Mouse (Mus musculus) hindbrain, embryonic 12.5 days (tissue): Measurements from ENCODE around the gene Arhgef33. TPM values are rescaled to one million over a fixed set of nuclear protein-coding genes. Genes with fewer than 3 reads are reported as not detected.

Source experiments
- ATAC-seq: fragments of 200-750 bp; cut with Nextera tagmentation; 2 replicates; pipeline ENCODE4 v1.8.0; 2017; ENCODE audit warnings: moderate TSS enrichment; ENCODE audit not compliant: low FRiP score
- H3K27ac ChIP-seq: fragments of 300-500 bp; sonication (generic); 2 replicates; pipeline ENCODE4 v1.5.1; 2016; ENCODE audit warnings: mild to moderate bottlenecking
- H3K27me3 ChIP-seq: fragments of 300-500 bp; sonication (generic); 2 replicates; pipeline ENCODE4 v1.6.1; 2016; ENCODE audit warnings: mild to moderate bottlenecking
- H3K36me3 ChIP-seq: fragments of 300-500 bp; sonication (generic); 2 replicates; pipeline ENCODE4 v1.6.1; 2016; ENCODE audit warnings: mild to moderate bottlenecking
- H3K4me1 ChIP-seq: fragments of 300-500 bp; sonication (generic); 2 replicates; pipeline ENCODE4 v1.6.1; 2016
- H3K4me2 ChIP-seq: fragments of 300-500 bp; sonication (generic); replicated peaks from 2 replicates; pipeline ENCODE4 v1.6.1; 2016; ENCODE audit warnings: mild to moderate bottlenecking
- H3K4me3 ChIP-seq: fragments of 300-500 bp; sonication (generic); 2 replicates; pipeline ENCODE4 v1.5.1; 2016; ENCODE audit warnings: mild to moderate bottlenecking
- H3K9ac ChIP-seq: fragments of 300-500 bp; sonication (generic); 2 replicates; pipeline ENCODE4 v1.6.1; 2016; ENCODE audit warnings: mild to moderate bottlenecking, moderate library complexity
- H3K9me3 ChIP-seq: fragments of 300-500 bp; sonication (generic); replicated peaks from 2 replicates; pipeline ENCODE4 v1.6.1; 2016; ENCODE audit warnings: mild to moderate bottlenecking
- WGBS: fragments of 180-500 bp; shearing (Covaris S2); methylation state at CpG from one replicate; pipeline ENCODE4 v1.1.7; 2016; 5-methylcytosine and 5-hydroxymethylcytosine counted together
- polyA plus RNA-seq: library from polyadenylated mRNA; unstranded; fragments of >200 nt; fragmentation: Nextera tagmentation; extraction: Ambion mirVana; gene quantifications from 2 replicates; pipeline ENCODE4 v1.2.1, GENCODE M21; 2016

Arhgef33 gene
- polyA plus RNA-seq, 1 experiment from 2014 or later: 1.2 TPM

DNA sequence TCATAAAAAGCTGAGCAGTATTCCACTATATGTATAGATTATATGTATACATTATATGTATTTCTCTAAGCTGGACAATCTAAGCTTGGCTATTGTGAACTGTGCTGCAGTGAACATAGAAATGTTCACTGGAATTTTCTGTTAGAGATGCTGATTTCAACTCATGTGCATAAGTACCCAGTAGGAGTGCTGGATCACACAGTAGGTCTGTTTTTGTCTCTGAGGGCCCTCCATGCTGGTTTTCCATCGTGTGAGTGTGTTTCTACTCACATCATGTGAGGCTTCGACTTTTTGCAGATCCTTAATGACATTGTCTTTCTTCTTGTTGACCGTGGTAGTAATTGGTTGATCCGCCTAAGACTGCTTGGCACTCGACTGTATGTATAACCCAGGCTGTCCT is 8.4 kb upstream of the Arhgef33 start:
- Histone ChIP-seq H3K27ac (no peak overlapping the region), H3K9me3 (no peaks in the 10 kb centered on the region), H3K4me1 (no peaks in the 10 kb centered on the region), H3K9ac (no peak overlapping the region), H3K4me2 (no peak overlapping the region), H3K36me3 (no peaks in the 10 kb centered on the region), H3K27me3 (no peaks in the 10 kb centered on the region), H3K4me3 (no peak overlapping the region)
- WGBS: 88% methylated on average over 5 of the region's 5 CpGs
- ATAC-seq: no peak

DNA sequence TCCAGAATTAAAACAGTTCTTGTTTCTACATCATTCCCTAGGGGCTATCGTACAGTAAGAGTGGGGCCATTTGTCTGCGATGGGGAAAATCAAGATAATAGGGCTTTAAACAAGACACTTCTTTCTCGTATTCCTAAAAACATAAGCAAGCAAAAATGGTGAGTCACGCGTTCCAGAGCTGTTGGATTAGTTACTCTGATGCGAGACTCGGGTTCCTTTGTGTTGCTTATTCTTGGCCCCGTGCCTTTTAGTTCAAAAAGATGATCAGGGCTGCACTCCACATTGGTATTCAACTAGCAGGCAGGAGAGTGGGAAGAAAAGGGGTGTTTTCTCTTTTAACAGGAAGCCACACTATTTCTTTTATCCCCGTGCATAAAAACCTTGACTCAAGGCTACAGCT is 4.6 kb downstream of the Arhgef33 start:
- peaks cover 3% of the 10 kb centered on the region; the same call in 1 of the 2 replicates for H3K4me1 ChIP-seq
- H3K27me3 ChIP-seq: no peaks in the 10 kb centered on the region
- 65% methylated on average over 9 of the region's 9 CpGs for WGBS
- no peak for ATAC-seq
- no peak overlapping the region for H3K4me3 ChIP-seq
- H3K36me3 ChIP-seq: no peaks in the 10 kb centered on the region
- H3K9me3 ChIP-seq: no peaks in the 10 kb centered on the region
- no peak overlapping the region for H3K27ac ChIP-seq
- no peak overlapping the region for H3K9ac ChIP-seq
- H3K4me2 ChIP-seq: no peak overlapping the region

DNA sequence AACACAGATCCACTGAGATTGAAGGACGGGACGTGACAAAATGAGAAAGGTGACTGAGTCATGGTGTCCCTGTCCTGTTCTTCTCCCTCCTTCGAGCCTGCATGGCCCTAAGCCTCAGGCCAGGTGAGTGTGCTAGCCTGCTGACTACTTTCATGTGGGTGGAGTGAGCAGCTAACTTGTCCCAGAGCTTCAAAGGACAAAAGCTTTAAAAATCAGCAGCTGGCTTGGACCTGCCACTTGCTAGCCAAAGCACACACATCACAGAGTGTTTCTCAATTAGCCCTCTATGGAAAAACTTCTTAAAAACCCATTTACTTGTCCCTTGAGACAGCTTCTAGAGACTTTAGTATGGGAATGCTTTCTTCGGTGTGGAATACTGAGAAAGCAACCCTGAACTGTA is 5.2 kb downstream of the Arhgef33 start:
- no peak overlapping the region for H3K4me2 ChIP-seq
- no peaks in the 10 kb centered on the region for H3K36me3 ChIP-seq
- no peak overlapping the region for H3K9ac ChIP-seq
- 87% methylated on average over 4 of the region's 4 CpGs for WGBS
- no peak for ATAC-seq
- H3K27ac ChIP-seq: no peak overlapping the region
- no peaks in the 10 kb centered on the region for H3K27me3 ChIP-seq
- H3K9me3 ChIP-seq: no peaks in the 10 kb centered on the region
- no peak overlapping the region for H3K4me3 ChIP-seq
- peaks cover 3% of the 10 kb centered on the region; the same call in 1 of the 2 replicates for H3K4me1 ChIP-seq

DNA sequence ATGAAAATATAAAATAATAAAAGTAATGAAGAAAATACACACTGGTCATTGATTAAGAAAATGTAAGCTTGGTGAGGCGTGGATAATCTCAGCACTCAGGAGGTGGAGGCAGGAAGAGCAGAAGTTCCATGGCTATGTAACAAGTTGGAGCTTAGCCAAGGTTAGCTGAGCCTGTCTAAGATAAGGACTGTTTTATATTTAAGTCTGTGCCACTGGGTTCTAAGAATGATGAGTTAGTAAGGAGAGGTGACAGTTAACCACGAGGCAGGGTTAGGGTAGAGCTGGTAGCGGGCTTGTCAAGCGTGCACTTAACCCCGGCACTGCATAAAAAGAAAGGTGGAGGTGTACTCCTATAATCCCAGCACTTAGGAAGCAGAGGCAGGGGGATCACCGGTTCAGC is 15.0 kb downstream of the Arhgef33 start:
- Histone ChIP-seq H3K36me3 (no peaks in the 10 kb centered on the region), H3K4me3 (no peak overlapping the region), H3K4me2 (no peak overlapping the region), H3K9ac (no peak overlapping the region), H3K9me3 (no peaks in the 10 kb centered on the region), H3K27me3 (no peaks in the 10 kb centered on the region), H3K27ac (no peak overlapping the region), H3K4me1 (no peaks in the 10 kb centered on the region)
- ATAC-seq: no peak
- 93% methylated on average over 6 of the region's 6 CpGs for WGBS

DNA sequence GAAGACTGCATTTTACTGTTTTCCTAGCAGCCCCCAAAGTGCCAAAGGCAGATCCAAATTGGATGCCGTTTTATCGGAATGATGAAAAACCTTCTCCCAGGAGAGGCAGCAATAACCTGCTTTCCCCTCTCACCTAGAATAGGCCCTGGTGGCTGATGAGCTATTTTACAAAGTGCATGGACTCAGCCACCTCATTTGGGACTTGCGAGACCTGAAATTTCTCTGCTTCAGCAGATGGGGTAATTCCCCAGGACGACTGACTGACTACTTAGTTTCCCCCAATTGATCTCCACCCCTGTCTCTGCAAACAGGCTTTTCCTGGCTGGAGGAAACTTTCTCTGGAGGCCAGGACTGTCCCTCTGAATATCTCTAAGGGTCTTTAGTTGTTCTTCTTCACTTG is 15.8 kb downstream of the Arhgef33 start:
- no peaks in the 10 kb centered on the region for H3K9me3 ChIP-seq
- 84% methylated on average over 4 of the region's 4 CpGs for WGBS
- no peak for ATAC-seq
- no peaks in the 10 kb centered on the region for H3K27me3 ChIP-seq
- H3K36me3 ChIP-seq: no peaks in the 10 kb centered on the region
- no peaks in the 10 kb centered on the region for H3K4me1 ChIP-seq
- H3K4me2 ChIP-seq: no peak overlapping the region
- H3K9ac ChIP-seq: no peak overlapping the region
- no peak overlapping the region for H3K27ac ChIP-seq
- no peak overlapping the region for H3K4me3 ChIP-seq

DNA sequence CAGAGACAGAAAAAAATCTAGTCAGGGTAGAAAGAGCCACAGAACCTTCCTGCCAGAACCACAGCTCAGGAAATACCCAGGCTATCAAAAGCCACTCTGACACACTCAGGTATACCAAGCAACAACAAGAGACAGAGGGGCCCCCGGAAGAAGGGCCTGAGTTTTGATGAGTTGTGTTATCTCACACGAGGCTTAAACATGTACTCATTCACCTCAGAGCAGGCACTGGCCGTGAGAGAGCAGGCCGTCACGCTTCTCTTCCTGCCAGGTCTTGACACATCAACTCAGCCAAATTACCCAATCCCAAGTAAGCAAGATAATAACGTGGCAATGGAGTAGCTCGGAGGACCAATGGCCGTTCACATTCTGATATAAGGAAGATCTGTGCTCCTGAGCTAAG is 16.5 kb downstream of the Arhgef33 start:
- no peak overlapping the region for H3K4me2 ChIP-seq
- no peak overlapping the region for H3K27ac ChIP-seq
- H3K4me3 ChIP-seq: no peak overlapping the region
- H3K9me3 ChIP-seq: no peaks in the 10 kb centered on the region
- no peaks in the 10 kb centered on the region for H3K4me1 ChIP-seq
- H3K9ac ChIP-seq: no peak overlapping the region
- WGBS: 81% methylated on average over 8 of the region's 8 CpGs
- H3K27me3 ChIP-seq: no peaks in the 10 kb centered on the region
- ATAC-seq: no peak
- no peaks in the 10 kb centered on the region for H3K36me3 ChIP-seq

DNA sequence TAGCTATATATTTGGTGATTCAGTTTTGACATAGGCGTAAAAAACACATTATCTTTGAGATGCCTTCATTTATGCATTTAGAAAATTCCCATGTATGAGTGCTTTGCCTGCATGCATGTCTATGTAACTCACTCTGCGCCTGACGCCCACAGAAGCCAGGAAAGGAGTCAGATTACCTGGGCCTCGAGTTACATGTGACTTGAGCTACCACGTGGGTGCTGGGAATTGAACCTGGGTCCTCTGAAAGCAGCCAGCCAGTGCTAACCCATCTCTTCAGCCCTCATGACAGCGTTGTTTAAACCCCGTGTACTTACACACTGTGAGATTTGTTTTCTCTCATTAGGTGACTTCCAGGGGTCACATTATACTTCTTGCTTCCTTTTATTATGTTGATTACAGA is 17.3 kb downstream of the Arhgef33 start:
- Histone ChIP-seq H3K9me3 (no peaks in the 10 kb centered on the region), H3K9ac (no peak overlapping the region), H3K27me3 (no peaks in the 10 kb centered on the region), H3K36me3 (no peaks in the 10 kb centered on the region), H3K27ac (no peak overlapping the region), H3K4me1 (no peaks in the 10 kb centered on the region), H3K4me2 (no peak overlapping the region), H3K4me3 (no peak overlapping the region)
- ATAC-seq: no peak
- 86% methylated on average over 7 of the region's 7 CpGs for WGBS

DNA sequence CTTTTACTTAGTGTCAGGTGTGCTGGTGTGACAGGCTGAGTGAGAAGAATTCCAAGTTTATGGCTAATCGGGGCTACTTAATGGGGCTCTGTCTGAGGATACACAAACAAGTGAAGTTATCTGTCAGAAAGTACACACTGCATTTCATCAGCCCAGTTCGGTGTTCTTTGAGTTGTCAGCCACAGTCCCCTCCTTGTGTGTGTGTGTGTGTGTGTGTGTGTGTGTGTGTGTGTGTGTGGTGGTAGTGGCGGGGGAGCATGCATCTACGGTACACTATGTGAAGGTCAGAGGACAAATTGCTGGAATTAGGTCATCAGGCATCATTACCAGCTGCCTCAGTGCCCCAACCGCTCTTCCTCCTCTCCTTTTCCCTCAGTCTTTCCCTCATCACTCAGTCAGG is 18.2 kb downstream of the Arhgef33 start:
- H3K4me2 ChIP-seq: no peak overlapping the region
- no peaks in the 10 kb centered on the region for H3K4me1 ChIP-seq
- H3K36me3 ChIP-seq: no peaks in the 10 kb centered on the region
- H3K27me3 ChIP-seq: no peaks in the 10 kb centered on the region
- 89% methylated on average over 5 of the region's 5 CpGs for WGBS
- ATAC-seq: no peak
- no peak overlapping the region for H3K27ac ChIP-seq
- H3K9ac ChIP-seq: no peak overlapping the region
- no peak overlapping the region for H3K4me3 ChIP-seq
- H3K9me3 ChIP-seq: no peaks in the 10 kb centered on the region

DNA sequence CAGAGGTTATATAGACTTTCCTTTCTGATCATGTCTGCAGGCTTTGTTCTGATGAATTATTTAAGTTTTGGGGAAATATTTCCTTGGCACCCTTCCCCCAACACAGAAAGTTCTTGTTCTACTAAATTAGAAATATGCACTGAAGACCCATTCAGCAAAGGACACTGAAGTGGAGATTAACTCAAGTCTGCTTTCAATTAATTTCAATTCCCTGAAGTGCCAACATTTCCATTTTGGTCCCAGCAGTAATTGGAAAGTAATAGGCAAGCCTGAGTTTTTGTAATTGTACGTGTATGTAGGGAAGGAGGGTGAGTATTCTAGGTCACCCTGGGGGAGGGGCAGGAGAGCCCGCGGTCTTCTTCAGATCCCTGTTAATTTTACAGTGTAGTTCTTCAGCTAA is 19.2 kb downstream of the Arhgef33 start:
- ATAC-seq: no peak
- H3K9me3 ChIP-seq: no peaks in the 10 kb centered on the region
- H3K4me1 ChIP-seq: no peaks in the 10 kb centered on the region
- 82% methylated on average over 3 of the region's 3 CpGs for WGBS
- H3K27me3 ChIP-seq: no peaks in the 10 kb centered on the region
- no peak overlapping the region for H3K9ac ChIP-seq
- H3K27ac ChIP-seq: no peak overlapping the region
- H3K4me3 ChIP-seq: no peak overlapping the region
- H3K36me3 ChIP-seq: no peaks in the 10 kb centered on the region
- no peak overlapping the region for H3K4me2 ChIP-seq

DNA sequence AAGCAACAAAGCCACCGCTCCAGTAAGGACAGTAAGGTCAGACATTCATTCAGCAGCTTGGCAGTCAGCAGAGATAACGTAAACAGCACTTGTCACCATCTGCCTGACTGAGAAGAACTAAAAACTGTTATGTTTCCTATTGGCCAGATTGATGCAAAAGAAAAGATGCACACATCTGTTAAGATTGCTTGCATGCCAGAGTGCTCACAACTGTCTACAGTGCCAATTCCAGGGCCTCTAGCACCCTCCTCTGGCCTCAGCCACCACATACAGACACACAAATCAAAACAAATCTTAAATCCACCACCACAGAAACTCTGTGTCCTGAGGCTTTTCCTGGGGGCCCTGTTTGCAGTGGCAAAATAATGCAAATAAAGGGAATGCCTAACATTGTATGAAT is 25.2 kb downstream of the Arhgef33 start:
- no peak for ATAC-seq
- WGBS: 82% methylated on average over 2 of the region's 2 CpGs

DNA sequence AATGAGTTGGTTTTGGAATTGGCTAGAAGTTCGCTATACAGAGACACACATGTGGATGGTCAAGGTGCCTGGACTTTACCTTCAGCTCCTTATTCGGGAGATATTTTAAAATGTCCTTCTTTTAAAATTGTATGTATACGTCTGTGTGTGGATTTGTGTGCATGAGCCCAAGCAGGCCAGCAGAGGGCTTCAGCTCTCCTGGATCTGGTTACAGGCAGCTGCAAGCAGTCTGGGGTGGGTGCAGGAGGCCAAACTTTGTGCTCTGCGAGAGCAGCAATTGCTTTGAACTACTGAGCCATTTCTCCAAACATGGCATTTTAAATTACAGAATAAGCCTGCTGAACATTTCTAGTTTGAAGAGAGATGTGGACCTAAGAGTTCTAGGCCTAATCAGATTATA is 38.1 kb downstream of the Arhgef33 start:
- no peaks in the 10 kb centered on the region for H3K36me3 ChIP-seq
- no peak overlapping the region for H3K9ac ChIP-seq
- no peak for ATAC-seq
- 77% methylated on average over 4 of the region's 4 CpGs for WGBS
- no peak overlapping the region for H3K27ac ChIP-seq
- no peak overlapping the region for H3K4me2 ChIP-seq
- H3K4me1 ChIP-seq: 0 out of 2 replicates have a peak, but pooled peaks cover 6% of the 10 kb centered on the region
- no peaks in the 10 kb centered on the region for H3K9me3 ChIP-seq
- H3K4me3 ChIP-seq: no peak overlapping the region
- H3K27me3 ChIP-seq: no peaks in the 10 kb centered on the region

More for the DNA sequence above, 25.2 kb downstream of the Arhgef33 start:
- no peaks in the 10 kb centered on the region for H3K36me3 ChIP-seq
- no peak overlapping the region for H3K4me2 ChIP-seq
- no peak overlapping the region for H3K27ac ChIP-seq
- H3K4me3 ChIP-seq: no peak overlapping the region
- H3K4me1 ChIP-seq: no peaks in the 10 kb centered on the region
- H3K9me3 ChIP-seq: no peaks in the 10 kb centered on the region
- no peaks in the 10 kb centered on the region for H3K27me3 ChIP-seq
- H3K9ac ChIP-seq: no peak overlapping the region

DNA sequence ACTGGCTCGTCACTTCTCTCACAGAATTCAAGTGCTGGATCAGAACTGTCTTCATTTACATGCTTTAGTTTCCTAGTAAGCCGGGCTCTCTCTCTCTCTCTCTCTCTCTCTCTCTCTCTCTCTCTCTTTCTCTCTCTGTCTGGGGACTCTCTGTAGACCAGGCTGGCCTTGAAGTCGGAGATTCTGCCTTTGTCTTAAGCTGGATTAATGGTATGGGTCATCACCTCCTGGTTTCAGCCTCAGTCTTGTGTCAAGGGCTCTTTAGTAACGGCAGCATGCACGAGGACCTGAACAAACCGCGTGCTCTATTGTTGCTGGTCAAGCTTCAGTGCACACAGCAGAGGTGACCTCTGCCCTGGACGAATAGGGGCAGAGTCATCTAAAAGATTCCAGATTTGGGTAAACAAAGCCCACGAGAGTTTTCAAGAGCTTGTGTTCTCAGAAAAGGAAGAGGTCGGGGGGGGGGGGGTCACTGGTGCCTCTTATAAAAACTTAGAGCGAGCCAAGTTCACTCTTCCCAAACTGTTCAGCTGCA is 39.5 kb downstream of the Arhgef33 start:
- Histone ChIP-seq H3K4me1 (0 out of 2 replicates have a peak, but pooled peaks cover 6% of the 10 kb centered on the region), H3K27me3 (no peaks in the 10 kb centered on the region), H3K4me2 (no peak overlapping the region), H3K27ac (no peak overlapping the region), H3K9me3 (no peaks in the 10 kb centered on the region), H3K9ac (no peak overlapping the region), H3K4me3 (no peak overlapping the region), H3K36me3 (no peaks in the 10 kb centered on the region)
- no peak for ATAC-seq
- WGBS: 20% methylated on average over 11 of the region's 11 CpGs

DNA sequence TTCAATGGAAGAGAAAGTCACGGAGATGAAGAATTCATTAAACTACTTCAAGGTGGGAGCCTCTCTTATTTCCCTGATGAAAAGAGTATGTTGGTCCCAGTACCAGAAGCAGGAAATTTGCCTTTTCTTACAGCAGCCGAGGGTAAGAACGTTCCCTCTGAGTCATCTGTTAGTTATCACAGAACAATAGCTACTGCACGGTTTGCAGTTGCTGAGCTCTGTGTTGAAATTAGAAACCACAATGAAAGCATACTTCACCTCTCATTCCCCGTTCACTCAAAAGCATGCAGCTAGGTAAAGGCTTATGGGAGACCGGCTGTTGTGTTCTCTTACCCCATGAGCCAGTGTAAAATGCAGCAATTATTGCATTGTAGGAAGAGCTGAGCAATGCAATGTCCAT is 40.0 kb downstream of the Arhgef33 start:
- no peaks in the 10 kb centered on the region for H3K27me3 ChIP-seq
- ATAC-seq: no peak
- 36% methylated on average over 6 of the region's 6 CpGs for WGBS
- no peaks in the 10 kb centered on the region for H3K36me3 ChIP-seq
- H3K27ac ChIP-seq: no peak overlapping the region
- H3K4me3 ChIP-seq: no peak overlapping the region
- no peak overlapping the region for H3K9ac ChIP-seq
- H3K4me2 ChIP-seq: no peak overlapping the region
- H3K4me1 ChIP-seq: 0 out of 2 replicates have a peak, but pooled peaks cover 6% of the 10 kb centered on the region
- no peaks in the 10 kb centered on the region for H3K9me3 ChIP-seq
